Mouse (Mus musculus) olfactory bulb, adult 2 months (tissue): Measurements from ENCODE around the gene Fibp. TPM values are rescaled to one million over a fixed set of nuclear protein-coding genes. Genes with fewer than 3 reads are reported as not detected.

Experiments
- H3K27ac ChIP-seq: fragments of 200-500 bp; 2 replicates; pipeline ENCODE4 v1.5.1; 2012; ENCODE audit warnings: low read depth, low read length; ENCODE audit not compliant: insufficient read depth
- H3K4me1 ChIP-seq: fragments of 200-500 bp; 2 replicates; pipeline ENCODE4 v1.6.1; 2012; ENCODE audit warnings: low read length; ENCODE audit not compliant: control insufficient read depth, insufficient read depth
- H3K4me3 ChIP-seq: fragments of 200-500 bp; 2 replicates; pipeline ENCODE4 v1.5.1; 2012; ENCODE audit warnings: mild to moderate bottlenecking, low read depth, low read length, moderate library complexity; ENCODE audit not compliant: insufficient read depth
- CTCF ChIP-seq: fragments of 200-500 bp; IDR thresholded peaks from 2 replicates; pipeline ENCODE4 v1.5.1; 2012; ENCODE audit warnings: low read depth, mild to moderate bottlenecking, low read length, moderate library complexity; ENCODE audit not compliant: insufficient read depth
- POLR2A ChIP-seq: fragments of 200-500 bp; IDR thresholded peaks from 2 replicates; pipeline ENCODE4 v1.6.1; 2012; ENCODE audit warnings: mild to moderate bottlenecking, low read depth, low read length, moderate library complexity; ENCODE audit not compliant: insufficient read depth
- WGBS: fragments of 180-500 bp; shearing (Covaris S2); methylation state at CpG from one replicate; pipeline ENCODE4 v1.1.7; 2018; 5-methylcytosine and 5-hydroxymethylcytosine counted together
- polyA plus RNA-seq: library from polyadenylated mRNA; stranded (reverse); fragments of >200 nt; gene quantifications from 2 replicates; pipeline ENCODE4 v1.2.4, GENCODE M21; 2012; ENCODE audit warnings: low replicate concordance; ENCODE audit not compliant: missing spikeins, insufficient read depth, insufficient read length

The Fibp gene
- polyA plus RNA-seq, 1 experiment, result not detected

GRCm38 (mm10) chr19:5429219-5429618, 31.2 kb upstream of the Fibp start:
- Histone ChIP-seq H3K27ac (no peak overlapping the region), H3K4me3 (no peak overlapping the region), H3K4me1 (peaks cover 32% of the 10 kb centered on the region)
- TF ChIP-seq POLR2A (no peak), CTCF (no peak)
- 86% methylated on average over 4 of the region's 4 CpGs for WGBS

- Histone ChIP-seq H3K4me3 (no peak overlapping the region), H3K4me1 (peaks cover 32% of the 10 kb centered on the region), H3K27ac (no peak overlapping the region)
- 29% methylated on average over 8 of the region's 8 CpGs for WGBS
- TF ChIP-seq POLR2A (no peak), CTCF (no peak)
These were observed 30.6 kb upstream of the Fibp start for GRCm38 (mm10) chr19:5429806-5430205.

GRCm38 (mm10) chr19:5430408-5430807, 30.0 kb upstream of the Fibp start:
- H3K4me3 ChIP-seq, result no peak overlapping the region
- H3K4me1 ChIP-seq, result peaks cover 32% of the 10 kb centered on the region
- H3K27ac ChIP-seq, result no peak overlapping the region
- TF ChIP-seq CTCF (no peak), POLR2A (no peak)
- WGBS, result 53% methylated on average over 1 of the region's 1 CpGs

GRCm38 (mm10) chr19:5431911-5432464, 28.4 kb upstream of the Fibp start:
- Histone ChIP-seq H3K27ac (no peak overlapping the region), H3K4me1 (peaks cover 19% of the 10 kb centered on the region), H3K4me3 (no peak overlapping the region)
- 62% methylated on average over 4 of the region's 4 CpGs for WGBS
- no peak for TF ChIP-seq POLR2A
- no peak for TF ChIP-seq CTCF

GRCm38 (mm10) chr19:5432992-5433852, 27.2 kb upstream of the Fibp start:
- no peak overlapping the region for H3K27ac ChIP-seq
- 10% methylated on average over 16 of the region's 16 CpGs for WGBS

GRCm38 (mm10) chr19:5433951-5434350, 26.5 kb upstream of the Fibp start:
- peaks cover 16% of the 10 kb centered on the region for H3K4me1 ChIP-seq
- H3K4me3 ChIP-seq, result no peak overlapping the region
- H3K27ac ChIP-seq, result no peak overlapping the region
- WGBS, result 64% methylated on average over 7 of the region's 7 CpGs
- TF ChIP-seq CTCF (no peak), POLR2A (no peak)

More at GRCm38 (mm10) chr19:5432992-5433852, 27.2 kb upstream of the Fibp start:
- TF ChIP-seq CTCF (no peak), POLR2A (no peak)
- peak overlapping the region; percentile 10; the same call in 1 of the 2 replicates for H3K4me3 ChIP-seq
- peaks cover 16% of the 10 kb centered on the region for H3K4me1 ChIP-seq

- H3K27ac ChIP-seq, result no peak overlapping the region
- TF ChIP-seq POLR2A, result no peak
- TF ChIP-seq CTCF, result no peak
- H3K4me3 ChIP-seq, result no peak overlapping the region
- 72% methylated on average over 9 of the region's 9 CpGs for WGBS
- H3K4me1 ChIP-seq, result peaks cover 15% of the 10 kb centered on the region
These were observed 16.0 kb upstream of the Fibp start for GRCm38 (mm10) chr19:5444371-5444908.

- no peak for TF ChIP-seq POLR2A
- TF ChIP-seq CTCF, result no peak
- 51% methylated on average over 7 of the region's 7 CpGs for WGBS
- H3K27ac ChIP-seq, result no peak overlapping the region
- peaks cover 15% of the 10 kb centered on the region for H3K4me1 ChIP-seq
- H3K4me3 ChIP-seq, result no peak overlapping the region
These were observed 15.5 kb upstream of the Fibp start for GRCm38 (mm10) chr19:5444954-5445353.

- Histone ChIP-seq H3K27ac (no peak overlapping the region), H3K4me3 (no peak overlapping the region), H3K4me1 (peaks cover 15% of the 10 kb centered on the region)
- no peak for TF ChIP-seq CTCF
- no peak for TF ChIP-seq POLR2A
- 96% methylated on average over 5 of the region's 5 CpGs for WGBS
These were observed 14.7 kb upstream of the Fibp start for GRCm38 (mm10) chr19:5445747-5446146.
